Mouse (Mus musculus): ENCODE measurements at regions not wholly inside any gene's neighbourhood (a gene's known extent, or its start where the extent isn't known, plus 50 kb on each side); places are given as distances from the start of the nearest gene placed in this dataset.

DNA sequence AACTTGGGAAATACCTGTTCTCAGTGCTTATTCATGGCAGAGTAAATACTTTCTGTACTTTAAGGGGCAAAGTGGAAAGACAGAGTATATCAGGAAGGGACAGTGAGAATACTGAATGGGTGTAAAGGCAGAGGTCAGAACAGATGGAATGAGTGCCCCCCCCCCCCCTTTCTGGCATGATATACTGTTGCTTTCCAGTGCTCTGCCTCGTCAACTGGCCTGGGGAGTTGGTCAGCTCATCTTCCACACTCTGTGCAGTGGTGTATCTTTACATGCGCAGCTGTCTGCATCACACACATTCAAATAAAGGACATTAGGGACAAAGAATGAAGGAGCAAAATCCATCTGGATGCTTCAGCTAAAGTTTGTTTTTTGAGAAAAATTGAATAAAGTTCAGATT lies 668.5 kb upstream of the Zeb2 start:
- no peak for TF ChIP-seq CTCF (IDR thresholded peaks at IDR 0.05)
- TF ChIP-seq EP300 (IDR thresholded peaks at IDR 0.05): no peak

Measured in lung, postnatal 0 days (tissue).